Mouse (Mus musculus) testis, adult 2 months (tissue): Measurements from ENCODE around the gene Macrod1. TPM values are rescaled to one million over a fixed set of nuclear protein-coding genes. Genes with fewer than 3 reads are reported as not detected.

ENCODE experiments used
- H3K27ac ChIP-seq: fragments of 200-500 bp; 2 replicates; pipeline ENCODE4 v1.5.1; 2012; ENCODE audit warnings: low read depth, low read length; ENCODE audit not compliant: control insufficient read depth, insufficient read depth
- H3K27me3 ChIP-seq: fragments of 200-500 bp; 2 replicates; pipeline ENCODE4 v1.6.1; 2012; ENCODE audit warnings: mild to moderate bottlenecking, low read length, moderate library complexity; ENCODE audit not compliant: control insufficient read depth, insufficient read depth
- H3K36me3 ChIP-seq: fragments of 200-500 bp; 2 replicates; pipeline ENCODE4 v1.6.1; 2012; ENCODE audit warnings: mild to moderate bottlenecking, low read length; ENCODE audit not compliant: control insufficient read depth, insufficient read depth
- H3K4me1 ChIP-seq: fragments of 200-500 bp; 2 replicates; pipeline ENCODE4 v1.6.1; 2012; ENCODE audit warnings: low read length; ENCODE audit not compliant: control insufficient read depth, insufficient read depth
- H3K4me3 ChIP-seq: fragments of 200-500 bp; 2 replicates; pipeline ENCODE4 v1.5.1; 2012; ENCODE audit warnings: low read depth, mild to moderate bottlenecking, low read length, moderate library complexity, mixed read lengths; ENCODE audit not compliant: control insufficient read depth
- CTCF ChIP-seq: fragments of 200-500 bp; IDR thresholded peaks from 2 replicates; pipeline ENCODE4 v1.5.1; 2012; ENCODE audit warnings: low read depth, mild to moderate bottlenecking, inconsistent platforms, low read length, moderate library complexity; ENCODE audit not compliant: control insufficient read depth, insufficient read depth, insufficient replicate concordance
- POLR2A ChIP-seq: fragments of 200-500 bp; IDR thresholded peaks from 2 replicates; pipeline ENCODE4 v1.6.1; 2012; ENCODE audit warnings: low read depth, mild to moderate bottlenecking, inconsistent platforms, low read length, moderate library complexity; ENCODE audit not compliant: control insufficient read depth
- polyA plus RNA-seq: library from polyadenylated mRNA; depleted of rRNA; stranded (reverse); fragments of >200 nt; gene quantifications from 2 replicates; pipeline ENCODE4 v1.2.3, GENCODE M21; 2012

The Macrod1 gene
- polyA plus RNA-seq, 1 experiment, result 39.2 TPM

DNA sequence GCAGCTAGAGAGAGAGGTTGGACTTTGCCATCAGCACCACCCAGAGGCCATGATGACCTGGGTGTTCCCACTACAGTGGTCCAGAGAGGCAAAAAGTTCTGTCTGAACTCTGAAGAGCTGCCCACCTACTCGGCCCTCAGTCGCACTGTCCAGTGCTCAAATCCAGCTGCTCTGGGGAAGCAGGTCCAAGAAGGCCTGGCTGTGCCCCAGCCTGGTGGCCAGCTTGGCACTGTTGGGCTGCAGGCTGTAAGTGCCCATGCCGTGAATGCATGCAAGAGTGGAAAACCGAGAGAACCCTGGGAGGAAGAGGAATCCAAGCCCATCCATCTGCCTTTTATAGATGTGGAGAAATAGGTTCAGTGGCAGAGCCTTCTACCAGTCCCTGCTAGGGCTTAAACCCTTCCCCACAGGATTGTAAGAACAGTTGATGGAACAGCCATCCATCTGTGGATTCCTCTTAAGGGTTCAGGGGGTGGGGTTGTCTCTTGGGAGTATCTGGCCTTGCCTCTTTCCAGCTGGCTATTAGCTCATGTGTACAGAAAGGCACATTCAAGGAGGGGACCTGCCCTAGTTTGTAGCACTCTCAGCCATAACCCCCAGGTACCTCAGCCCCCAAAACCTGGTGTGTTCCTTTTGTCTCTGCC is 46.9 kb downstream of the Macrod1 start:
- H3K27ac ChIP-seq, result no peak overlapping the region
- TF ChIP-seq CTCF (no peak), POLR2A (no peak)
- H3K4me1 ChIP-seq, result no peaks in the 10 kb centered on the region
- H3K4me3 ChIP-seq, result no peak overlapping the region
- H3K27me3 ChIP-seq, result no peaks in the 10 kb centered on the region
- no peaks in the 10 kb centered on the region for H3K36me3 ChIP-seq

DNA sequence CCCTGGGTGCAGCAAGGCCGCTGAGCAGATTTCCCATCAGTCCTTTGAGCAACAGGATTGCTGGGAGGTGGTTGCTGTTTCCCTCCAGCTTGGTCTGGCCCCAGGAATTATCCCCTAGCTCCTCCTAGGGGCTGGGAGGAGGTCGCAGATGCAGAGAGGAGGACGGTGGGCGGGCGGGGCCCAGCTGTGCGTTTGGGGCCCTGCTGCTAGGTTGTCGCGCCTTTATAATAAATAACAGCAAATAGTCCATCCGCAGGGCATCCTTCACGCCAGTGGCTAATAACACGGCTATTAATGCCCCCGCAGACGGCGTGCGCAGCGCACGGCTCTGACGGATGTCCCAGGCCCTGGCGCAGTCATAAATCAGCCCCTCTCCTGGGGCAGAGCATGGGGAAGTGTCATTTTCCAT is 47.4 kb downstream of the Macrod1 start:
- no peak overlapping the region for H3K27ac ChIP-seq

DNA sequence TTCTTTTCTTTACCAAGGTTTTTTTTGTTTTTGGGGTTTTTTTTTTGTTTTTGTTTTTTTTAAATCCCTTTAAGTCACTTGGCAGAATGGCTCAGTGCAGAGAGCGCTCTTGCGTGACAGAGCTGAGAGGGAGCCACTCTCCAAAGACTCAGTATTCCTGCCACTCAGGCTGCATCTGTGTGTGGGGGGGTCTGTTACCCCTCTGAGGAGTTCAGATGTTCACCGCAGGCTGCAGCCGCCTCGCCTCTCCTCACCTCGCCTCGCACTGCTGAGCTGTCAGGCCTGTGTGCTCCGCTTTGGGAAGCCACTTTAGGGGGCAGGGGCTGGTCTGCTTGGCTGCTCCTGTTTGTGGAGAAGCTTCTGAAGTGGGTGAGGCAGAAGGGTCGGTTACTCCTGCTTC is 48.9 kb downstream of the Macrod1 start, which contains the start of gene Flrt1:
Flrt1 (minus strand) TSS at position 186 of the 400 bp plus-strand sequence.
- H3K4me1 ChIP-seq, result no peaks in the 10 kb centered on the region
- TF ChIP-seq POLR2A (no peak), CTCF (no peak)
- H3K36me3 ChIP-seq, result no peaks in the 10 kb centered on the region
- H3K27me3 ChIP-seq, result no peaks in the 10 kb centered on the region
- H3K4me3 ChIP-seq, result no peak within 1 kb of the TSS
- no peak within 1 kb of the TSS for H3K27ac ChIP-seq

More for the DNA sequence above, 47.4 kb downstream of the Macrod1 start:
- Histone ChIP-seq H3K36me3 (no peaks in the 10 kb centered on the region), H3K4me3 (no peak overlapping the region), H3K27me3 (no peaks in the 10 kb centered on the region), H3K4me1 (no peaks in the 10 kb centered on the region)
- TF ChIP-seq CTCF (no peak), POLR2A (no peak)

DNA sequence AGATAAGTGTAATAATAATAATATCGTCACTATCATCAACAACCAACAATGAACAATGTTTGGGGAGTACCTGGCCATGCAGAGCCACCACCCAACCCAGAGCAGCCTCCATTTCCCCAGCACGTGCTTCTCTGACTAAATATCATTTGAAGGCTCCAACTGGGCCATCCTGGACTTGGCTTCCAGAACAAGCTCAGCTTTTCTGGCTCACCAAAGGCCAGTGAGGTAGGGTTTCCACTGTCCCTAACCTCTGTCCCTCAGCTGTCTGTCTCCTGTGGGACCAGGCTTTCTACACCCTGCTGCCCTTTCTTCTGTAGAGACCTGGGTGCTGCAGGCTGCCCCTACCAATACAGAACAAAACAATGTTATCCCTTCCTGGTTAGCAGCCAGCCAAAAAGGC is 50.0 kb downstream of the Macrod1 start:
- Histone ChIP-seq H3K4me3 (no peak overlapping the region), H3K27ac (no peak overlapping the region), H3K27me3 (no peaks in the 10 kb centered on the region), H3K4me1 (no peaks in the 10 kb centered on the region), H3K36me3 (no peaks in the 10 kb centered on the region)
- no peak for TF ChIP-seq CTCF
- no peak for TF ChIP-seq POLR2A

DNA sequence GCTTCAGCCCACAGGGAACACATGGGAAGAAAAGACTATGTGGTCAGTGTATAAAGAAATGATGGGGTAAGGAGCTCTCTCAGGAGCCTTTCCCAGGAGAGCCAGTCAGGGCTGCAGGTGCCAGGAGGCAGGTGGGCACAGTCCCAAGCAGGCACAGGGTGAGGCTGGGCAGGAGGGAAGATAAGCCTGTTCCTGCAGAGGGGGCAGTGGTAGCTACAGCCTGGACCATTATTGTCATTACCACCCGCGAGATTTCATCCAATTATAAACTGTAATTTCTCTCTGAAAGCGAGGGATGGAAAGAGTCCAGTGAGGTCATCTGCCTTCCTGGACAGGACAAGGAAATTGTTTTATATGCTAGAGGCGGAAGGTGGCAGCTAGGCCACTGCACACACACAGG is 50.6 kb downstream of the Macrod1 start:
- Histone ChIP-seq H3K4me1 (no peaks in the 10 kb centered on the region), H3K27me3 (no peaks in the 10 kb centered on the region)

DNA sequence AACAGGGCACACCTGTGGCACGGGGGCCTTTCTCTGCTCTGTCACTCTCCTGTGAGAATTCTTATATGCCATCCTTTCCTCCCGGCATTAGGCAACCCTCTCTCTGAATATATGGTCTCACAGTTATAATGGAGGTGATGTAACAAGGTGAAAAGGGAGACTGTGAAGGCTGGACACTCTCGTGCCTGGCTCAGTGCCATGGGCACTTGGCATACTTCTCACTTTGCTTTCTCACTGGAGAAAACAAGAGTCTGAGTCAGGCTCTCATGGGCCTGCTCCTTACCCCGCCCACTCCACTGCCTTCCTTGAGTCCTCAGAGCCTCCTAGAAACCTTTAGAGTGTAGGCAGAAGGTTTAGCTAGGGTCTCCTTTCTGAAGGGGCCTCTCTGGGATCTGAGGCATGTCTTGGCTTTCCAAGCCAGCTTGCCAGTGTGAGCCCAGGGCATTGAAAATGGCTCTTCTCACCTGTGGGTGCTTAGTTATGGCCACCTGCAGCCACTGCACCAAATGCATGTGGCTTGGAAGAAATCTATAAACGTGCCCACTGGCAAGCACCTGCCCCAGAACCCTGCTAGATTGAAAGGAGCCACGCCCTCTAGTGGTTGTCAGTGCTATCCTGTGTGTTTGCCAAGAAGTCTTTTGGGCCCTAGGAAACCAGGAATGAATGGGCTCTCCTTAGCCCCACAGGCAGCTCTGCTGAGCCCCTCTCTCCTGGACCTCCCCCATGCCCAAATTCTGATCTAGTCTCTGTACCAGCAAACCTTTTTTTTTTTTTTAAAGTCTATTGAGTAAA is 51.7 kb downstream of the Macrod1 start:
- no peaks in the 10 kb centered on the region for H3K36me3 ChIP-seq
- no peak overlapping the region for H3K27ac ChIP-seq
- no peak for TF ChIP-seq POLR2A
- TF ChIP-seq CTCF, result peak; percentile 11; the same call in 1 of the 2 replicates
- H3K4me3 ChIP-seq, result no peak overlapping the region
- H3K4me1 ChIP-seq, result no peaks in the 10 kb centered on the region
- H3K27me3 ChIP-seq, result no peaks in the 10 kb centered on the region

More for the DNA sequence above, 50.6 kb downstream of the Macrod1 start:
- no peak overlapping the region for H3K4me3 ChIP-seq
- H3K27ac ChIP-seq, result no peak overlapping the region
- no peaks in the 10 kb centered on the region for H3K36me3 ChIP-seq
- TF ChIP-seq POLR2A, result no peak

DNA sequence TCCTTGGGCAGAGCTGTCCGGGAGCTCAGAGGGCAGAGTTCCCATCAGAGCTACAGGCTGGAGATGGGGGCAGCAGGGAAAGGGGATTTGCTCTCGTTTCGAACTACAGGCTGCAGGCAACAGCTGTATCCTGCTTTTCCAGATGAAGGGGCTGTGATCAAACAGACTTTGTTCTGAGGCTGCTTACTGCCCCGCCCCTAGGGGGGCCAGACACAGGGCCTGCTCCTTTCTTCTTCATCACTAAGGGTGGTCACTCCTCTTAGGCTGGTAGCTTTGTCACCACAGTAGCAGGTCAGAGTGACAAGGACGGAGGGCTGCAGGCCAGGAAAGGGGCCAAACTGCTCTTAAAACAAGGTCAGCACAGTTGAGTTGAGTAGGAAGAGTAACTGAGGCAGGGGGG is 53.5 kb downstream of the Macrod1 start:
- H3K27me3 ChIP-seq, result no peaks in the 10 kb centered on the region
- no peaks in the 10 kb centered on the region for H3K36me3 ChIP-seq
- H3K27ac ChIP-seq, result no peak overlapping the region
- no peak overlapping the region for H3K4me3 ChIP-seq
- TF ChIP-seq POLR2A, result no peak
- TF ChIP-seq CTCF, result no peak
- no peaks in the 10 kb centered on the region for H3K4me1 ChIP-seq

DNA sequence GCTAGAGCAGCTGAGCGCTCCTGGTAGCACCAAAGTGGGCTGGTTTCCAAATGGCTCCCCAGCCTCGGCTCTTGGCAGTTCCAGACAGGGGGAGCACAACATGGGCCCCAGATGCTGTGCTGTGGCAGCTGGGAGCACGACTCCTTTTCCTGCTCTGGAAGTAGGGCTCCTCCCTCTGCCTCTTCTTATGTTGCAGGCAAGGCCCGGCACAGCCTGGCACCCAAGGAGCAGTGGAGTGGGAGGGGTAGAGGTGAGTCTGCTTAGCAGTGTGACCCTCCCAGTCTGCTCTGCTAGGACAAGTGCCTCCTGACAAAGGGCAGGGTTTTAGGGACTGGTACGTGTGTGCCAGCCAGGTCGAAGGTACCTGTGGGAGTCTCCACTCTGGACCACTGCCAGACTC is 54.3 kb downstream of the Macrod1 start:
- no peaks in the 10 kb centered on the region for H3K4me1 ChIP-seq
- H3K36me3 ChIP-seq, result no peaks in the 10 kb centered on the region
- no peak overlapping the region for H3K27ac ChIP-seq
- TF ChIP-seq CTCF (no peak), POLR2A (no peak)
- H3K4me3 ChIP-seq, result no peak overlapping the region
- no peaks in the 10 kb centered on the region for H3K27me3 ChIP-seq
